Mouse (Mus musculus): ENCODE measurements at regions not wholly inside any gene's neighbourhood (a gene's known extent, or its start where the extent isn't known, plus 50 kb on each side); places are given as distances from the start of the nearest gene placed in this dataset.

DNA sequence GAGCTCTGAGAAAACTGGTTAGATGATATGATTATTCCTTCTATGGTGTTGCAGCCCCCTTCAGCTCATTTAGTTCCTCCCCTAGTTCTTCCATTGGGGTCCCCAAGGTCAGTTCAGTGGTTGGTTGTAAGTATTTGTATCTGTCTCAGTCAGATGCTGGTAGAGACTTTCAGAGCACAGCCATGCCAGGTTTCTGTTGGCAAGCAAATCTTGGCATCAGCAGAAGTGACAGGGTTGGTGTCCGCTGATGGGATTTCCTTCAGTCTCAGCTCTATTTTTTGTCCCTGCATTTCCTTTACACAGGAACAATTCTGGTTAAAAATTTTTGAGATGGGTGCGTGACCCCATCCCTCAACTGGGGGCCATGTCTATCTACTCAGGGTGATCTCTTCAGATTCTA is 55.3 kb upstream of the Spaca1 start:
- no peak for DNase-seq (ENCODE audit: low spot score in 2 of 2)

DNA sequence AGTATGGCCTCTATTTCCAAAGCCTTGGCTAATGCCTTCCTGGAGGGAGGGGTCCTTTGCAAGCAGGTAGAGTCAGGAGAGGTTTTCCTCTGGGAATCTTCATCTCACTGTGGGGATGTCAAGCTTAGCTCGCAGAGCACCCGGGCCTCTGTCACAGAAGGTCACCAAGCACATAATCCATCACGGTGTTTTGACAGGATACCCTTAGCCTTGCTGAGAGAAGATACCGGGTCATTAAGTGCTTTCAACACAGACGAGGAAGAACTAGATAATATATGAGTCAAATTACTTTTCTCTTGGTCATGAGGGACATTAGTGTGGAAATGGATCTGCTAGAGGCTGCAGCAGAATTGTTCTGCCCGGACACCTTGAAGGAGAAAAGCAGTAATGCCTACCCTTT is 64.3 kb upstream of the Spaca1 start:
- DNase-seq (ENCODE audit: low spot score in 2 of 2), result no peak

GRCm38 (mm10) chr4:34117086-34117485 is 67.1 kb upstream of the Spaca1 start:
- DNase-seq (ENCODE audit: low spot score in 2 of 2), result no peak

DNA sequence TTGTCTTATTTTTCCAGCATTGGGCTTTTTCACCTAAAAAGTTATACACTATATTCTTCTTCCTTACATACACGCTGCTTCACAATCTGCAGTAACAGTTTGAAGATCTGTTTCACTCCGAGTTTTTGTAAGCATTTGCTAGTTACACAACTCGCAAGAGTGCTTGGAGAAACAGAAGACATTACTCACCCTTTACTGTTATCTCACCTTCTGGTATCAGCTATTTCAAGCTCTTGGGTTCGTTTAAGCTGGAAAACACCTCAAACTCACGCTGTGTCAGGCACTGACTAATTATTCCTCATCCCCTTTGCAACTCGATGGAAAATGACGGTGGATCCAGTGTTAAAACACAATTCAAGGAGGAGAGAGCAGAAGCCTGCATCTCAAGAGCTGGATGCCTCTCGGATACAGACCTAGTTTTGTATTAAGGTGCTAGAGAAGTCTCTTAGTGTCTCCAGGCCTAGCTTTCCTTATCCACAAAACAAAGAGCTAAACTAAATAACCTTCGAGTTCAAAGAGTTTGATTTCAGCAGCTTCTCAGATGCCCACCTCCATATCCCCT is 73.0 kb upstream of the Spaca1 start:
- no peak for DNase-seq (ENCODE audit: low spot score in 2 of 2)

- no peak for DNase-seq (ENCODE audit: low spot score in 2 of 2)
Measured at GRCm38 (mm10) chr4:34128224-34128623, 78.2 kb upstream of the Spaca1 start.

DNA sequence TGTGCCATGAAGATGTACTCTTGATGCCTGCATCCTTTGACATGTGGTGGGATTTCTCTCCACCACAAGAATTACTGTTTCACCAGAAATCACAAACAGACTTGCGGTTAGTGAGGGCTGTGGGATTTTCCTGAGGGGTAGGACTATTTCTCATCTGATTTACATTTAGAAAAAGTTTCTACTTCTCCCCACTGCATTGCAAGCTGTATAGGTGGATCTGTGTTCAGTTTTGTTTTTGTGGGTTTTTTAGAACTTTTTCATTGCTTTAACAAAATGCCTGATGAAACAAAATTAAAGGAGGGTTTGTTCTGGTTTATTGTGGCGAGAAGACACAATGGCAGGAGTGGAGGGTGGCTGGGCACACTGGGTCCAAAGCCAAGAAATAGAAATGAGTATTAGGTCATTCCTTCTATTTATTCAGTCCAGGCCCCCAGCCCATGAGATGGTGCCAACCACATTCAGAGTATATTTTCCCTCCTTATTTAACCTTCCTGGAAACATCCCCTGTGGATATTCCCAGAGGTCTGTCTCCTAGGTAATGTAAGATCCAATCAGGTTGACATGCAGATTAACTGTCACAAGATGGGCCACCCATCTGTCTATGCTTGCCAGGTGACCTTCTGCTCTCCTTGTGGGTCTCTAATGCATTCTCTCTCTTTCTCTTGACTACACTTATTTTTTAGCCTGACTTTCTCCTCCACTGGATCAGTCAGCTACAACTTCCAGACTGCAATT is 96.3 kb upstream of the Spaca1 start:
- DNase-seq (ENCODE audit: low spot score in 2 of 2), result no peak

- no peak for DNase-seq (ENCODE audit: low spot score in 2 of 2)
Measured at GRCm38 (mm10) chr4:34148956-34149739, 99.2 kb upstream of the Spaca1 start.

DNA sequence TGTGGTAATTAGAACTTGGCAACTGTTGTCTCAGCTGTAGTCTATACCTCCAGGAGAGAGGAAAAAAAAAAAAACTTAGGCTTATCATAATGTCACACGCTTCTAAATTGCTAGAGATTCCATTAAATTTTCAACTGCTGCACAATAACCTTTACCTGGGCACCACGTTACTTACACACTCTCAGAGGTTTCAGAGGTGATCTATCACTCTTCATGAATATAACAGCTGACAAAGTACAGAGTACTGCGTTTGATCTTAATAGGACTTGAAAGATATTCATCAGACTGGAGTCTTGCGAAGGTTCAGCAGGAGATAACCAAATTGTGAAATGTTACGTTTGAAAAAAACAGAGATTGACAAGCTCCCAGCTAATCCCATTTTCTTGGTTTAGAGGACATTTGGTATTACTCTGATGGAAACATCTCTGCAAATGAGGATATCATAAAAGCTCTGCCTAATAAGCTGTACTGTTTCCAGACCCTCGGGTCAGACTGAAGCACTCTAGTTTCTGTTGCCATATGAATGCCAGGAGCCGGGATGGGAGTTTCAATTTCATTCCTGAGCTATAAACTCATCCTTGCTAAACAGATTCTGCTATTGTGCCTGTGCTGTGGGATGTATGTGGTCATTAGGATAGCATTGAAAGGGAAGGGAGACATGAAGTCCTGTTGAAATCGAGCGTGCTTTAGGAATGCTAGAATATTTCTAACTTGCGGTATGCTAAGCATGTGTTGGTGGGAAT is 101.8 kb upstream of the Spaca1 start:
- DNase-seq (ENCODE audit: low spot score in 2 of 2), result no peak

DNA sequence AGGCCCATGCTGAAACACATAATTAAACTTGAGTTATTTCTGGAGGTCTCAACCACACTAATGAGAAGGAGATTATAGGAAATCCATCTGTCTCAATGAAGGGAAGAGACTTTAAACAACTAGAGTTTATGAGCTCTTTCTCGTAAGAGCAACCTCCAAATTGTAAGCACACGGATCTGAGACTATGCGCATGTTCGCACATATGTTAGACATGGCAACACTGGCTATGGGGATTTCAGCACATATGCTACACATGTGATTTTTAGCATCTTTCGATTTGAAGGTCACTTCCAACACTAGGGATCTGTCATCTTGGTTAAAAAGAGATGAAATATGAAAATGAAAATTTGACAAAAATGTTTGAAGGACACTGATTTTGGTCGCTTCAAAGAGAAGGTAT is 105.5 kb upstream of the Spaca1 start:
- no peak for DNase-seq (ENCODE audit: low spot score in 2 of 2)

GRCm38 (mm10) chr4:34157818-34158511 is 108.0 kb upstream of the Spaca1 start:
- DNase-seq (ENCODE audit: low spot score in 2 of 2), result no peak

- no peak for DNase-seq (ENCODE audit: low spot score in 2 of 2)
Measured at GRCm38 (mm10) chr4:34171265-34171862, 121.4 kb upstream of the Spaca1 start.

DNA sequence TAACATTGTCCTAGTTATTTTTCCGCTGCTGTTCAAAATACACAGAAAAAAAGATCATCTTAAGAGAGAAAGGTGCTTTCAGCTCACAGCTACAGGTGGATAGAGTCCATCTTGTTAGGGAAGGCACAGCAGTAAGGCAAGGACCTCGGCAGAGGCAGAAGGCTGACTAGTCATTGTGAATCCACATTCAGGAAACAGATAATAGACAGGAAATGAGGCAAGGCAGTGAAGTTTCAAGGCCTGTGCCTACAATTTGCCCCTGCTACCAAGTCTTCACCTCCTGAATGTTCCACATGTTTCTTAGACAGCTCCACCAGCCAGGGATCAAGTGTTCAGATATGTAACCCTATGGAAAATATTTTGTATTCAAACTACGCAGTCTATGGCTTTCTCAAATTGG is 122.0 kb upstream of the Spaca1 start:
- no peak for DNase-seq (ENCODE audit: low spot score in 2 of 2)

DNA sequence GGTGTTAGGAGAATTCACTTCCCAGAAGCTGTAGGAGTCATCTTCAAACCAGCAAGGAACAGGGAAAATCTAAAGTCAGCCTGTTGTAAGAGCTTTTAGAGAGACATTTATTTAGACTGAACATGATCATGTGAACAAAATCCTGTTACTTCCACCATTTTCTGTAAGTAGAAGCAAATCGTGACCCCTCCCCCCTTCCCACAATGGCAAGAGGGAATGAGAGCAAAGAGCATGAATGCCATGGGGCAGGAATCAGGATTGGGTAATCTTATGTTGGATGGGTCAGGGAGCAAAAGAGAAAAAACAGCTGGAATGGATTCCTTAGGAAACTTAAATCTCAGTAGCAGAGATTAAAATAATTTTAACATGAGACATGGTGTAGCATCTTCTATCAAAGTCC is 127.4 kb upstream of the Spaca1 start:
- no peak for DNase-seq (ENCODE audit: low spot score in 2 of 2)

GRCm38 (mm10) chr4:34186522-34186921 is 136.5 kb upstream of the Spaca1 start:
- no peak for DNase-seq (ENCODE audit: low spot score in 2 of 2)

- no peak for DNase-seq (ENCODE audit: low spot score in 2 of 2)
Measured at GRCm38 (mm10) chr4:34203193-34203848, 153.3 kb upstream of the Spaca1 start.

- DNase-seq (ENCODE audit: low spot score in 2 of 2), result no peak
Measured at GRCm38 (mm10) chr4:34209179-34209896, 159.3 kb upstream of the Spaca1 start.

GRCm38 (mm10) chr4:34213731-34214130 is 163.7 kb upstream of the Spaca1 start:
- no peak for DNase-seq (ENCODE audit: low spot score in 2 of 2)

DNA sequence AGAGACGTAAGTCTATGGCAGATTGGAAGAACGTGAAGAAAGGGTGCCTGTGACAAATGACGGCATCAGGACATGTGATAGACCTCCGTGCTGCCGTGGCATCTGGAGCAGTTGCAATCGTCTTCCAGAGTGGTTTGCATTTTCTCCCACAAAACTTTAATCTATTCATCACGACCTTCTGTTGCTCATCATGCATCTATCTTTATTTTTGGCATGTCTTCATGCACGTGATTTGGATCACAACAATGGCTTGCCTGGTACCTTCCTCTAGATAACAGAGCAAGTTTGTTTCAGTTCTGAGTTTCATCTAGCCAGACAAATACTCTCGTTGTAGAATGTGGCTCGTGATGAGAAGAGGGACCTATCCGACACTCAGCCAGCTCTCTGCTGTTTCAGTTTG is 164.4 kb upstream of the Spaca1 start:
- DNase-seq (ENCODE audit: low spot score in 2 of 2), result no peak

DNA sequence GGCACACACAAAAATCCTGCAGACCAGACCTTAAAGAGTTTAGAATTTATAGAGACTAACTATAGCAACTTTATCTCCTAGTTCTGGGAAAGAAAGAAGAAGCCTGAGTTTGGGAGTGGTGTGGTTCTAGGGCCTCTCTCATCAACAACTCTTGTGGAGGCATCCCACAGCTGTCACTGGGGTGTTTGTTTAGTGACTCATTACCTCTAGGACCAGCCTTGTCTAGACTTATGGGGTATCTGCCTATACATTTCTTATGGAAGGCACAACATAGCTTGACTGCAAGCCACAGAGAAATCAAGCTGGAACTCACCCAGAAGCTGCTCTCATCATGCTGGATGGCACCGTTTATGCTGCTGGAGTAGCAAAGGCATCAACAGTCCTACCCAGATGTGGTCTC is 171.9 kb upstream of the Spaca1 start:
- DNase-seq (ENCODE audit: low spot score in 2 of 2), result no peak
